Mouse (Mus musculus) central nervous system, embryonic 14 days (tissue): ENCODE measurements around the gene Cnfn. TPM values are rescaled to one million over a fixed set of nuclear protein-coding genes. Genes with fewer than 3 reads are reported as not detected.

ENCODE experiments used
- polyA plus RNA-seq: library from polyadenylated mRNA; depleted of rRNA; stranded (reverse); fragments of >200 nt; gene quantifications from 2 replicates; pipeline ENCODE4 v1.2.3, GENCODE M21; 2012; rRNA removed

Gene Cnfn
- polyA plus RNA-seq: 0.11 TPM in 1 of 2 replicates, not detected in the other

DNA sequence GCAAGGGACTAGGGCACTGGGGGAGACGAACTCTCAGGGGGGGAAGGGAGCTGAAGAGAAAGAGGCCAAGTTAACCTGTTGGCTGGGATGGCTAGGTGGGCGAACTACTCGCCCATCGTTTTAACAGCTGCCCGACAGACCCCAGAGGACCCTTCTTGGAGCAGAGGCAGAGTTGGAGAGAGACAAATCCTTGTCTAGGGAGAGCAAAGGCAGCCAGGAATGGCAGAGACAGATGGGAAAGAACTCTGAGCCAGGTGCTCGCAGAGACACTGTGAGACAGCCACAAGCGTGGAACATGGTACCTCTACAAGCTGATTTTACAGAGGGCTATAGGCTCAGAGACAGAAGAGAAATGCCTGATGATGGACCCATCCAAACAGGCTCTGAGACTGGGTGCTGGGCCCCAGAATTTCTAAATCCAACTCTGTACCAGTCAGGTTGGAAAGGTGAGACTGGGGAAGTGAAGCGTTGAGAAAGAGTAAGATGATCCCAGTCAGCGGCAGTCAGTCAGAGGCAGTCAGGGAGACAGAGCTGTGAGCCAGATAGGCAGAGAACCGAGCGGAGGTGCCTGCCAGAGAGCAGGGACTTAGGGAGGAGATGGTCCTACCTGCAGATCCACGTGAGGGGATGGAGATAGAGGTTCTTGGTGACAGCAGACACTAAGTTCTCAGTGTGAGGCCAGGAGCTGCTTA is at the start of gene Cnfn:
Cnfn (minus strand) TSS at position 667 of the 692 bp plus-strand sequence.

DNA sequence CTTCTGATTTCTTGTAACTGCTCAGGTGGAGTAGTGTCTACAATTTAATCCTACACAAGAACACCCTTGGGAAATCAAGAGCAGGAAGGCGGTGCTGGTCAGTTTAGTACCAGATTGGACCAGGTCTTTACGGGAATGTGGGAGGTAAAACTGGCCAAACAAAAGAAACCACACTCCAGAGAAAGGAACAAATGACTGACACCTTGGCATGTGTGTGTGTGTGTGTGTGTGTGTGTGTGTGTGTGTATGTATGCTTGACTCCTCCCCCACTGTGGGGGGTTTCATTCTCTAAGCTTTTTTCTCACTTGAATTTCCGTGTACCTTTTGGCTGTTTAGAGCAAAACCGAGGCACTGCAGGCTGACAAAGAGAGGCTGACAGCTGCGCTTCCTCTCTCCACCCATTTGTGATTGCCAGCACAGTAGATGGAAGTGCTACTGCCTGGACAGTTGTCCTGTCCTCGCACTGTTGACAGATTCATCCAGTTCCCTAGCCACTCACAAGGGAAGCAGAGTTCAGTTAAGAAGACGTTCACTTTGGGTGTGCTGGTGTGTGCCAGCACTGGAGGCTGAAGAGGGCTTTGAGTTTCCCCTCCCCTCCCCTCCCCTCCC is 43.4 kb upstream of the Cnfn start, which contains the start of gene Cxcl17:
Cxcl17 (minus strand) TSS at position 54 of the 609 bp plus-strand sequence.

DNA sequence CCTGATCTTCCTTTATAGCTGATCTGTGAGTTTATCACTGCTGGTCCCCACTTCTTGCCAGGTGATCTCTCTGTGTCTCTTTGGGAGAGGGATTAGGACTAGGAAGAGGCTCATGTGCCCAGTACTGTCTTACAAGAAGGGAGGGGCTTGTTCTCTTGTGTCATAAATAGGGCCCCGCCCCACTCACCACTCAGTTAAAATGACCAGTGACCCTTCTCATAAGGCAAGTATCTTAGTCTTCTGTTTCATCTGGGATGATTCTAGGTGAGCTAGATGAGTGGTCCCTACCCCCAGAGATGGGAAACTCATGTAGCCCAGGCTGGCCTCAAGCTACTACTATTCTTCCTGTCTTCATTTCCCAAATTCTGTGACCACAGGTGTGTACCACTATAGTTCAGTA is 29.1 kb upstream of the Cnfn start, which contains the start of gene Lipe:
Lipe (minus strand) TSS at position 101 of the 400 bp plus-strand sequence.

Other genes starting within 250 kb of the Cnfn start
- gene Pou2f2, start 190.0 kb downstream of the Cnfn start, polyA plus RNA-seq: 37.3 and 37.7 TPM in 2 replicates
- 14.1 and 16.0 TPM in 2 replicates for gene Dedd2, start 149.1 kb downstream of the Cnfn start, polyA plus RNA-seq
- 8.8 and 9.1 TPM in 2 replicates for gene Zfp526, start 148.3 kb downstream of the Cnfn start, polyA plus RNA-seq
- gene Gsk3a, start 131.9 kb downstream of the Cnfn start, polyA plus RNA-seq: 199 and 203 TPM in 2 replicates
- gene Erf, start 119.0 kb downstream of the Cnfn start, polyA plus RNA-seq: 28.3 and 33.7 TPM in 2 replicates
- 144 and 151 TPM in 2 replicates for gene Cic, start 102.0 kb downstream of the Cnfn start, polyA plus RNA-seq
- 586 and 600 TPM in 2 replicates for gene Pafah1b3, start 71.7 kb downstream of the Cnfn start, polyA plus RNA-seq
- gene Prr19, start 68.3 kb downstream of the Cnfn start, polyA plus RNA-seq: 1.3 and 2.1 TPM in 2 replicates
- 122 and 148 TPM in 2 replicates for gene Tmem145, start 63.6 kb downstream of the Cnfn start, polyA plus RNA-seq
- 45.9 and 47.2 TPM in 2 replicates for gene Megf8, start 52.6 kb downstream of the Cnfn start, polyA plus RNA-seq
- 11.5 and 12.0 TPM in 2 replicates for gene Lipe, start 29.0 kb upstream of the Cnfn start, polyA plus RNA-seq
- gene Cxcl17, start 43.2 kb upstream of the Cnfn start, polyA plus RNA-seq: 0.10 TPM in 1 of 2 replicates, not detected in the other
- gene Ceacam1, start 107.9 kb upstream of the Cnfn start, polyA plus RNA-seq: 1.1 and 1.3 TPM in 2 replicates
- gene Ceacam2, start 170.1 kb upstream of the Cnfn start, polyA plus RNA-seq: not detected in 2 replicates
- gene Erich4, start 246.2 kb upstream of the Cnfn start, polyA plus RNA-seq: not detected in 2 replicates
- gene Dmac2, start 249.7 kb upstream of the Cnfn start, polyA plus RNA-seq: 38.0 and 43.1 TPM in 2 replicates